Mouse (Mus musculus) mature B cell (primary cell): ENCODE measurements at regions not wholly inside any gene's neighbourhood (a gene's known extent, or its start where the extent isn't known, plus 50 kb on each side); places are given as distances from the start of the nearest gene placed in this dataset.

Source experiments
- in situ Hi-C: fragments of 300-500 bp; cut with MboI; formaldehyde crosslinking; loops from 2 replicates; pipeline ENCODE4 v1.14.3; 2019

DNA sequence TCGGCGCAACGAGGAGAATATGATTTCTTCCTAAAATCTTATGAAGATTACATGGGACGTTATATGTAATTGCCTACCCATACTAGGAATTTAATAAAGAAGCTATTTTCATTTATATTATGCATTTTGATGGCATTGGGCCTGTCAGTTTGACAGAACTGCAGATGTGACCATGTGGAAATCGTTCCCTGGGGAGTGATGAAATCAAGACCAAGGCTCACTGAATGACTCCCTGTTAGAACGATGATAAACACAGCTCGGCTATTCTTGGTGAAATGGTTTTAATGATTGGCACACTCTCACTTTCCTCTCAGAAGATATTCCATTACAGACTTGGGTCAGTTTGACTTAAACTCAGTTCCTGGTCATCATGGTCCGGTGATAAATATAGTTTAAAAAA, 246.4 kb downstream of the Btg1 start:
- in situ Hi-C loops = no loop called here

DNA sequence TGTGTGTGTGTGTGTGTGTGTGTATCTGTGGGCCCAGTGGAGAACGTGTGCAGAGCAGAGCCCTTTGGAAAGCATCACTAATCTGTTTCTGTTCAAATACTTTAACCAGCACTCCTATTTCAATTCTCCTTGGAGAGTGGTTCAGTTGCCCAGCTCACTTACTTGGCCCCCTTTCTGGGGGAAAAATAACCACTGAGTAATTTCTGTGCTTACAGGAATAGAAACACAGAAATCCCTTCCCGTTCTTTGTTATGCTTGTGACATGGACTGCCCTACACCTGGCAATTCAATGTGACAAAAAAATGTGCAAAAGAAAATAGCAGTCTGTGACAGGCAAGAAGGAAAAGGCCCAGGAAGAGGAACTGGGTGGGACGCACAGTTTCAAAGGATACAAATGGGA, 249.7 kb downstream of the Btg1 start:
- in situ Hi-C loops = no loop called here

DNA sequence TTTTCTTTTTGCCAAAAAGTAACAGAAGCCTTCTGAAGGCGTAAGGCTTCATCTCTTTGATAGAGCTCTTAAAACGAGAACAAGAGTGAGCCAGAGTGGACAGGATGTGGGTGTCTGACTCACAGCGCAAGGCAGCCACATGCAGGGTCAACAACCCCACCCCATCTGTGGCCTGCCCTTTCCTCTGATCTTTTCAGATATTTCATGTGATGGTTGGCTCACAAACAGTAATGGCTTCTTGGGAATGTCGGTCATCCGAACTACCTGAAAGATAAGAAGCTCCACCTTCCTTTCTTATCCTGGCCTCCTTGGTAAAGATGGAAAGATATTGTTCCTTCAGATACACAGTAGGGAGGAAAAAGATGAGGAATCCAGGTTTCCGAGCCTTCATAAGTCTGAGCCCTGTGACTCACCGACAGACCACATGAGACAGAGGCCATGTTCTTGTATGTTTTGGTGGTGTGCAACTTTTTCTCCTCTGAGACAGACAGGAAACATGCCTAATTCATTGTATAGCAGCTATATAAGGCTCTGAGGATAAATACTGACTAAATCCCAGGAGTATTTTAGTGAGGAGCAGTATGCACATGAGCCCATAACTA, 254.9 kb downstream of the Btg1 start:
- in situ Hi-C loops = no loop called here

DNA sequence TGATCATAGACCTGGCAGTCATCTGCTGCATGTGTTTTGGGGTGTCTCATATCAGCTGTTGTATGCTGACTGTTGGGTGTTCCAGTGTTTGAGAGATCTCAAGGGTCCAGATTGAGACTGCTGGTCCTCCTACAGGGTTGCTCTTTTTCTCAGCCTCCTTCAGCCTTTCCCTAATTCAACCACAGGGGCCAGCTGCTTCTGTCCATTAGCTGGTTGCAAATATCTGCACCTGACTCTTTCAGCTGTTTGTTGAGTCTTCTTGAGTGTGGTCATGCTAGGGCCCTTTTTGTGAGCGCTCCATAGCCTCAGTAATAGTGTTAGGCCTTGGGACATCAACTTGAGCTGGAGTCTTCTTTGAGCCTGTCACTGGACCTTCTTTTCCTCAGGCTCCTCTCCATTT, 257.8 kb downstream of the Btg1 start:
- in situ Hi-C loops = no loop called here

- in situ Hi-C loops = no loop called here
Observed at GRCm38 (mm10) chr10:96875676-96876075, 258.9 kb downstream of the Btg1 start.

DNA sequence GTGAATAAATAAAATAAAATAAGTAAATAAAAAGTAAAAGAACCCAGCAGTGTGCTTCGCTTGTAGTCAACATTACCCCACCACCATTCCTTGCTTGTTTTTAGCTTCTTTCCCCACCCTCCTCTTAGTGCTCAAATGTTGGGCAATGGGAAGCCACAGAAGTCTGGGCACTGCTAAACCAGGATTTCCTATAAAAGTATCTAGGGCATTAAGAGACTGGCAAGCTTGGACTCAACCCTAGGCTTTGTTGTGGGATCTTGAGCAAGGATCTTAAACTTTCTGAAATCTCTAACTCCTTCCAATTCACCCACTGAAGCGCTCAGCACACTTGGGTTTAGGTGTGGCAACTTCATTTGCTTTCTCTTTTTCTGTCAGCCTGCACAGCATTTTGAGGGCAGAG, 262.6 kb downstream of the Btg1 start:
- in situ Hi-C loops = no loop called here

- in situ Hi-C loops = no loop called here
Observed at GRCm38 (mm10) chr10:96880771-96881170, 264.0 kb downstream of the Btg1 start.

DNA sequence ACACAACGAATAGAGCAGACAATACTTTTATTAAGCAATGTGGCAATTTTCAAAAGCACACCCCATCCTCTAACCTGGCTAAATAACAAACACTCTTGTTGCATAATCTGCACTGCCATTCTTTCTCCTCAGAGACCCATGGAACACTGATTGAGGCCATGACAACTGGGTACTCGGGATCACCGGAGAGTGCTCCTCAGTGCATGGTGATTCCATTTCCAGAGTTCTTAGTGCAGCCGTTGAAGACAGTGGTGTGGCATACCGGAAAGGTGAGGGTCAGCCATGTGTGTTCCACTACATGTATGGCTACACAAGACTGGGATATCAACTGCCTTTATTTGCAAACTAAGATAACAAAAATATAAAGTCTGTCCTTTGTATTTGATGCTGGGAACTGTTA, 264.4 kb downstream of the Btg1 start:
- in situ Hi-C loops = no loop called here

DNA sequence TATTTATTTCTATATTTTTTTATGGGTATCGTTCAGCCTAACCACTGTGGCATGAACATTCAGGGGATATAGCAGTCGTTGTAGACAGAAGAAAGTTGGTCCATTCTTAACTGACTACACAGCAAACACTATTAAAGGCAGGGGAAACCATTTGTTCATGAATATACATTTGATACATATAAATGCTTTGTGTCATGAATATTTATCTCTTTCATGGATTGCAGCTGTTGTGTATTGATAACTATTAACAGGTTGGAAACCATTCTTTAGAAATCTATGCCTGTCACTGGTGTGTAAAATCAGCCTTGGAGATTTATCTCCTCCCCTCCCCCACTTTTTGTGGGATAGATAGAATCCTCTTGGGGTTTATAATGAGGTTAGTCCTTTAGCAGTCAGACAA, 264.9 kb downstream of the Btg1 start:
- in situ Hi-C loops = no loop called here

DNA sequence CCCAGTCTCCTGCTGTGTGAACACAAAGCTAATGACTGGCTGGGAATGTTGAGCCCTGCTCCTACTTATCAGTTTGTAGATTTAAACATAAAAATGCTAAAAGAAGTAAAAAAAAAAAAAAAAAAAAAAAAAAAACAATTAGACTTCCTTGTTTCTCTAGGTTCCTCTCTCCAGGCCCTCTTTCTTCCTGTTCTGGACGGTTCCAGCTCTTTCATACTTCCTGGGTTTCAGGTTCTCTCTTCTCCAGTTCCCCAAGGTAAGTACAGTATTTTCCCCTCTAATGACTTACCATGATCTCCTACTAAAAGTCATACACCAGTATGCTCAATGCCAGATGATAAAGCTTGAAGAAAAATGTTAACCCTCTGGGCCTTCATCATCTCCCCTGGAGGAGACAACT, 284.3 kb downstream of the Btg1 start:
- in situ Hi-C loops = no loop called here

DNA sequence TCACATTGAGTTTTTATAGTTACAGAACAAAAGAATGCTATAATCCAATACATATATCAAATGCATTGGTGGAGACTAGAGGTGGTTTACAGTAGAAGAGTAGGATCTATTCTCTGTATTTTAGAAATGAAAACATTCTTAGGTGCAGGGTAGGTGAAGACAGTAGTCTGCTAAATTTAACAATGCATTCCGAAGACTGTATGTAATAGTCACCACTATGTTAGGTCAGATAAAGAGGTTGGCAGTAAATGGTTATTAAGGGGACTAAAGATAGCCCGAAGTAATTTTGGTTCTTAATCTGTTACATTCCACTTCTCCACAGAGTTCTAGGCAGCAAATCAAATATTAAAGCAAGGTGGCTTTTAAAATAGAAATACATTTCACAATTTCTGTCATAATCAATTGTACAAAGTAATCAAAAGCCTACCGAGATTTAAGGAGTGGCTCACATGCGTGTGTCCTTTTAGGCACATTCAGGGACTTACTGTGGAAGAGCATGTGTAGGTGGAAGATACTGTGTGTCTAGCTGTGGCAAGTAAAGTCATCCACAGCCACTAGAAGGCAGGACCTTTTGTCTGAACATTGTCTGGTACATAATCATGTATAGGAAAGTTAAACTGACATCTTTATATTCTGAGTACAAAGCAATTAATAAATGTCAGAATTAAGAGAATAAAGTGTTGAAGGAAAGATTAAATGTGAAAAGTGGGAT, 288.4 kb downstream of the Btg1 start:
- in situ Hi-C loops = no loop called here

DNA sequence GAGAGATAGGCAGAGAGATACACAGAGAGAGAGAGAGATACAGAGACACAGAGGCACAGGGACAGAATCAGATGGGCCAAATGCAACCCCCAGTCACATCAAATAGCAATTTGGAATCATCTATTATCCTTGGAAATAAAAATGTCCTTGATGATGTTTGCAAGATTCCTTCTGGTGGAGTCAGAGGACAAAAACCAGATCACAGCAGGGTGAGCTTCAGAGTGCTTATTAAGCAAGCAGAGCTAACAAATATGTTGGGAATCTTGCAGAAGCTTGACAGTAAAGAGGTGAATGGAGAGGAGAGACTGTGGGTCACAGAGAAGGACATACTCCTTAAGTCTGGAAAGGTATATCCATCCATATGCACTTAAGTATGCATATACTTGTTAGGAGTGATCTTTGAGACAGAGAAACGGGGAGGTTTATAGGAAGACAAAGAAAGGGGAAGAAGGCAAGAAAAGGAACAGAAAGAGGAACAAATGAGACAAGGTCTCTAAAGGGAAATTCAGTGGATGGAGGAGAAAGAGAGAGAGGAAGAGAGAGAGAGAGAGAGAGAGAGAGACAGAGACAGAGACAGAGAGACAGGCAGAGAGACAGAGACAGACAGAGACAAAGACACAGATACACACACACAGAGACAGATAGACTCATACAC, 293.0 kb downstream of the Btg1 start:
- in situ Hi-C loops = no loop called here

GRCm38 (mm10) chr10:96921181-96921580, 304.4 kb downstream of the Btg1 start:
- in situ Hi-C loops = no loop called here

DNA sequence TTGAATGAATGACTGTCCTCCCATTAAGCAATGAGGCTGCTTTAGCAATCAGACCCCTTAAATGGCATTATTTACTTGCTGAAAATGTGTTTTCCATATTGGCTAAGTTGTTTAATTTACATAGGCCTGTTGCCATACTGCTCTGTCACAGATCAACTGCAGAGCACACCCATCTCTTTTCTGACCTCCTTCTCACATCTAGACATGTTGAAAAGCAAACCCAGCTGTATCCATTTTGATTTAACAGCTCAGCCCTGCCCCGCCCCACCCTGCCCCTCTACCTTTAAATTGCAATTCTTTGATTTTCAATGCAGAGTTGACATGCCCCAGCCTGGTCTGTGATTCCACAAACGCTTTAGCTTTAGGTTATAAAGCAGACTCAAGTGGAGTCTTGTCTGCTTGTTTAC, 307.5 kb downstream of the Btg1 start:
- in situ Hi-C loops = no loop called here

GRCm38 (mm10) chr10:96924722-96925121, 307.9 kb downstream of the Btg1 start:
- in situ Hi-C loops = no loop called here

DNA sequence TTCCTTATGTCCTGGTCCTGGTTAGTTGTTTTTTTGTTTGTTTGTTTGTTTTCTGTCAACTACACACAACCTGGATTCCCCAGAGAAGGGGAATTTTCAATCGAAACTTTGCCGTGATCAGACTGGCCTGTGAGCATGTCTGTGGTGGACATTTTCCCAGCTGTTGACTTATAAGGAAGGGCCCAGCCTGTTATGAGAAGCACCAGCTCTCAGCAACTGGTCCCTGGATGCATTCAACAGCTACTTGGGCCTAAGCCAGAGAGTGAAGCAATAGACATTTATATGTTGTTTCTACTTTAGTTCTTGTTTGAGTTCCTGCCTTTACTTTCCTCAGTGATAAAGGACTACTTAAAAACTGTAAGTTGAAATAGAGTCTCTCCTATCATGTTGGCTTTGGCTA, 309.0 kb downstream of the Btg1 start:
- in situ Hi-C loops = no loop called here

DNA sequence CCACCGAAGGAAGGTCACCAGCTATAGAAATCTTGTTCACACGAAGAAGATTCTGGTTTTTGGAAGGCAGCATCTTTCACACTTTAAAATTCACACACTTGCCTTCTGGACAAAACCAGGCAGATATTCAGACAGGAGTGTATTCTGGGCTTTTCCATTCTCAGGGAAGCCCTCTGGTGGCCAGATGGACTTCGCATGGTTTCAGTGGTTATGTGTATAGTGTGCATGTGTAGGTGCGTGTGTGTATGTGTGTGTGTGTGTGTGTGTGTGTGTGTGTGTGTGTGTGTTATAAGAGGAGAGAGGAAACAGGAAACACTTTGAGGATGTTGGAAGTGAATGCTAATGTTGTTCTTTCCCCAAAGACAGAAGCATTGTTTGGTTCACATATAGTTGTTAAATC, 317.9 kb downstream of the Btg1 start:
- in situ Hi-C loops = no loop called here

GRCm38 (mm10) chr10:96940887-96941518, 324.2 kb downstream of the Btg1 start:
- in situ Hi-C loops = no loop called here

- in situ Hi-C loops = no loop called here
Observed at GRCm38 (mm10) chr10:96944229-96944628, 327.4 kb downstream of the Btg1 start.

GRCm38 (mm10) chr10:96947971-96948370, 331.2 kb downstream of the Btg1 start:
- in situ Hi-C loops = no loop called here

DNA sequence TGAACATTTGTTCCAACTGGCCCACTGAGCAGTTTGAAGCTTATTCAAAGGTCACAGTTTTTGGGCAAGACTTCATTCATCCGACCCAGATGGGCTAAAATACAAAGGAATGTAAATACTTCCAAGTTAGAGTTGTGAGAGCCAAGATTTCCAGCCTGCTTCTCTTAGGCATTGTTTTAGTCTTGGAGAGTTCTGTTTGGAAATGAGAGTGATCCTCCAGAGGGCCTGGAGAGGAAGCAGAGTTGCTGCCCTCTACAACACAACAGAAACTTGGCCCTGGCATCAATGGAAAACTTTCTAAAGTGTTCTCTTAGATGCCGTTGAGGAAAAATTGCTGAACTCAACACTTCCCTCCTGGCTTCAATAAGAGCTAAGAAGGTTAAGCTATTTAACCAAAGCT, 332.1 kb downstream of the Btg1 start:
- in situ Hi-C loops = no loop called here

- in situ Hi-C loops = no loop called here
Observed at GRCm38 (mm10) chr10:96955036-96955775, 338.4 kb downstream of the Btg1 start.
